Mouse (Mus musculus) spleen, adult 2 months (tissue): ENCODE data around the gene Rab3il1. TPM values are rescaled to one million over a fixed set of nuclear protein-coding genes. Genes with fewer than 3 reads are reported as not detected.

ENCODE experiments used
- DNase-seq, 2 experiments: peaks; one replicate each; pipeline versions ENCODE4 v3.0.0 to v3.0.0-alpha.2; 2012 to 2021; ENCODE audit warnings: low spot score in 2 of 2, low read depth in 1 of 2
- H3K27ac ChIP-seq: fragments of 200-500 bp; 2 replicates; pipeline ENCODE4 v1.5.1; 2012; ENCODE audit warnings: low read length, inconsistent platforms; ENCODE audit not compliant: insufficient read depth
- H3K27me3 ChIP-seq: fragments of 200-500 bp; 2 replicates; pipeline ENCODE4 v1.6.1; 2012; ENCODE audit warnings: mild to moderate bottlenecking, moderate library complexity, low read length, inconsistent platforms; ENCODE audit not compliant: control insufficient read depth, insufficient read depth
- H3K36me3 ChIP-seq: fragments of 200-500 bp; 2 replicates; pipeline ENCODE4 v1.6.1; 2012; ENCODE audit warnings: mild to moderate bottlenecking, low read length, inconsistent platforms; ENCODE audit not compliant: control insufficient read depth, insufficient read depth
- H3K4me1 ChIP-seq: fragments of 200-500 bp; 2 replicates; pipeline ENCODE4 v1.6.1; 2011; ENCODE audit warnings: inconsistent platforms; ENCODE audit not compliant: control insufficient read depth, insufficient read depth, insufficient read length
- H3K4me3 ChIP-seq: fragments of 200-500 bp; 2 replicates; pipeline ENCODE4 v1.5.1; 2011; ENCODE audit warnings: mild to moderate bottlenecking, inconsistent platforms; ENCODE audit not compliant: insufficient read depth, insufficient read length; ENCODE audit errors: extremely low read depth
- CTCF ChIP-seq: fragments of 200-500 bp; IDR thresholded peaks from 2 replicates; pipeline ENCODE4 v1.5.1; 2011; ENCODE audit warnings: mild to moderate bottlenecking, inconsistent platforms; ENCODE audit not compliant: insufficient read depth, insufficient read length, insufficient replicate concordance; ENCODE audit errors: extremely low read depth
- POLR2A ChIP-seq: fragments of 200-500 bp; IDR thresholded peaks from 2 replicates; pipeline ENCODE4 v1.6.1; 2011; ENCODE audit warnings: low read depth, low read length, inconsistent platforms
- WGBS: fragments of 180-500 bp; shearing (Covaris S2); methylation state at CpG from one replicate; pipeline ENCODE4 v1.1.7; 2018; 5-methylcytosine and 5-hydroxymethylcytosine counted together
- polyA plus RNA-seq: library from polyadenylated mRNA; depleted of rRNA; stranded (reverse); fragments of >200 nt; gene quantifications from 2 replicates; pipeline ENCODE4 v1.2.3, GENCODE M21; 2012; rRNA removed

Gene Rab3il1
- polyA plus RNA-seq, result 73.5 and 77.8 TPM in 2 replicates

DNA sequence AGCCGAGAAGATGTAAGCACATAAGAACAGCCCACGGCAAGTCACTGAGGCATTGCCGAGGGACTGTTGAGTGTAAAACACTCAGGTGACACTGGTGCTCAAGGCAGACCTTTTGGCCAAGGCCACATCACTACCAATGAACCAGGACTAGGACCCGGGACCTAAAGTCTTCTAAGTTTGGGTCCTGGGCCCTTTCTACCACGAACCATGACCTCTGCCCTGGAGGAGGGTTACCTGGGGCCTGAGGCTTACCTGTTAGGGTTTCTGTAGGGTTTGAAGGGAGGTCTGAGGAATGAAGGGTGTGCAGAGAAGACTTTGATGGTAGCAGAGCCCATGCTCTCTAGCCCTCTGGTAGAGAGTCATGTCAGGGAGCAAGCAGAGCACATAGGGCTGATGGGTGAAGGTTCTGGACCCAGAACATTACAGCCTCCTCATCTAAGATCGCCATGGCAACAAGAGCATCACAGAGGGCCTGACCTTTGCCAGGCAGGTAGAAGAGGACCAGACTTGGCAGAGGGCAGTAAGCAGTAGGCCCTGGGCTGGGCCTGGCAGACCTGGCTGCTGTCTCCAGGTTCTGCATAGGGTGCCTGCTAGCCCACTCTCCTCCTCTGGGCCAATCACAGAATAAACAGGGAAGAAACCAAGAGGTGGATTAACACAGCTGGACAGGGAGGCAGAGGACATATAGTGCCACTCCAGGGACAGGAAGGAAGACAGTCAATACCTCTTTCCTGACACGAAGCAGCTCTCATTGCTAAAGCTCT, at the start of gene Rab3il1, which contains the start of gene Best1:
Rab3il1 (plus strand) TSS at position 464 of the 764 bp plus-strand sequence.
Best1 (minus strand) TSS at position 428 of the 764 bp plus-strand sequence.
- Histone ChIP-seq H3K27ac (no peak within 1 kb of the TSS), H3K4me3 (no peak within 1 kb of the TSS), H3K27me3 (no peaks in the 10 kb centered on the region), H3K36me3 (no peaks in the 10 kb centered on the region), H3K4me1 (no peaks in the 10 kb centered on the region)
- DNase-seq, result no peak
- TF ChIP-seq POLR2A, result no peak
- no peak for TF ChIP-seq CTCF
- 83% methylated on average over 7 of the region's 7 CpGs for WGBS

DNA sequence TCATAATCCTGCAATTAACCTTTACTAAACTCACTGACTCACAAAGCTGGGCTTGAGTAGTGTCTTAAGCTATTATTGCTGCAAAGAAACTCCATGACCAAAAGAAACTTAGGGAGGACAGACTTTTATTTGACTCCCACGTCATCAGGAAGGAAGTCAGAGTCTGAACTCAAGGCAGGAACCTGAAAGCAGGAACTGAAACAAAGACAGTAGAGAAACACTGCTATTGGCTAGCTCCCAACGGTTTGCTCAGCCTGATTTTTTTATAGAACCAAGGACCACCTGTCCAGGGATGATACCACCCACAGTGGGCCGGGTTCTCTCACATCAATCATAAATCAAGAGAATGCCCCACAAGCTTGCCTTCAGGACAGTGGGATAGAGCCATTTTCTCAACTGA, 49.1 kb upstream of the Rab3il1 start:
- 34% methylated on average over 3 of the region's 3 CpGs for WGBS
- H3K27me3 ChIP-seq, result no peaks in the 10 kb centered on the region
- H3K36me3 ChIP-seq, result no peaks in the 10 kb centered on the region
- no peak for DNase-seq
- no peak for TF ChIP-seq POLR2A
- no peak for TF ChIP-seq CTCF
- no peak overlapping the region for H3K4me3 ChIP-seq
- peaks cover 8% of the 10 kb centered on the region; the same call in 1 of the 2 replicates for H3K4me1 ChIP-seq
- H3K27ac ChIP-seq, result no peak overlapping the region; the same call in 1 of the 2 replicates

DNA sequence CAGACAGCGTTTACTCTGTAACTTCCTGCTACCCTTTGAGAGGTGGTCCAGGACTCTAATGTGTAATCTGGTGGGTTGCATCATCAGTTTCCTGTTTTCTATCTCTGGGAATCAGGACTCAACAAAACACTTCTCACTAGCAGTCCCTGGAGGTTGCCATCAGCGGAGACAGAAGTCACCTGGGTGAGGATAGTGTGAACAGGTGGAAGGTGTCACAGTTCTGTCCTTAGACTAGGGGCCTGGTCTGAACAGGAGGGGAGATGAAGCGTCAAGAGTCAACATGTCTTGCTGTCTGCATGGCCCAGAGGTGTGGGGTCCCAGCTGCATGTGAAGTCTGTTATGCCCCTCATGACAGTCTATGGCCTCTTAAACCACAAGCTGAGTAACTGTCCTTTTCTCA, 48.6 kb upstream of the Rab3il1 start:
- Histone ChIP-seq H3K4me3 (no peak overlapping the region), H3K36me3 (no peaks in the 10 kb centered on the region), H3K27me3 (no peaks in the 10 kb centered on the region), H3K27ac (peak overlapping the region; percentile 33; the same call in 1 of the 2 replicates), H3K4me1 (peaks cover 8% of the 10 kb centered on the region; the same call in 1 of the 2 replicates)
- 84% methylated on average over 3 of the region's 3 CpGs for WGBS
- no peak for DNase-seq
- TF ChIP-seq CTCF (no peak), POLR2A (no peak)

DNA sequence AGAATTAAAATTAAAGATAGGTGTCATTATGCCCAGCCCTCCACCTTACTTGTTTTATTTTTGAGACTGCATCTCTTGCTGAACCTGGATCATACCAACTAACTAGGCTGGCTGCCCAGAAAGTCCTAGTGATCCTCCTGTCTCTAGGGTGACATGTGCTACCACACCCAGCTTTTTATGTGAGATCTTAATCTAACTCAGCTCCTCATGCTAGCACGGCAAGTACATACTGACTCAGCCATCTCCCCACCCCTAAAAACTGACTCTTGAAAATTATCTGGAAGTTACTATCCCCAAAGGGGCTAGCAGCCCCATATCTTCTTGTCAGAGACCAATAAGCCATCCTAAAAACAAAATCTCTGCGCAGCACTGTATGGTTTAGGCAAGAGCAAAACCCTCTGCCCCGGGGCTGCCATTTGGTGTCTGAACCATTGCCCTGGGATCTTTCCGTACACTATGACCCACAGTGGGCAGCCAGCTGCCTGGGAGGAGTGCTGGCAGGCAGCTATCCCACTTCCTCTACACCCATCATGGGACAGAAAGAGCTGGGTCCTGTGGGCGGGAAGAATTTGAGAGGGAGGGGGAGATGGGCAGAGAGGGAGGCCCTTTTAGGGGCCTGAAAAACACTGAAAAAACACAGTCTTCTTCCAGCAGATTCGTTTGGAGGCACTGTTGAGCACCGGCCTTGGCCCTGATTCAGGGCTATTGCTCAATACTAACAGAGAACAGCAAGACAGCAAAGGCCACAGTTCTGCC, 47.2 kb upstream of the Rab3il1 start:
- Histone ChIP-seq H3K36me3 (no peaks in the 10 kb centered on the region), H3K27me3 (no peaks in the 10 kb centered on the region), H3K27ac (peak overlapping the region; percentile 78), H3K4me3 (no peak overlapping the region), H3K4me1 (peaks cover 8% of the 10 kb centered on the region; the same call in 1 of the 2 replicates)
- TF ChIP-seq CTCF, result no peak
- no peak for TF ChIP-seq POLR2A
- no peak for DNase-seq
- 35% methylated on average over 7 of the region's 7 CpGs for WGBS

- 0 out of 2 replicates have a peak overlapping the region, but pooled peaks have one; percentile 14 for H3K4me3 ChIP-seq
- no peaks in the 10 kb centered on the region for H3K36me3 ChIP-seq
- H3K27me3 ChIP-seq, result no peaks in the 10 kb centered on the region
- H3K27ac ChIP-seq, result peak overlapping the region; percentile 78
- 34% methylated on average over 5 of the region's 5 CpGs for WGBS
- H3K4me1 ChIP-seq, result peaks cover 8% of the 10 kb centered on the region; the same call in 1 of the 2 replicates
- TF ChIP-seq CTCF (no peak), POLR2A (no peak)
- no peak for DNase-seq
Measured at GRCm38 (mm10) chr19:9954811-9955202, 46.7 kb upstream of the Rab3il1 start.

DNA sequence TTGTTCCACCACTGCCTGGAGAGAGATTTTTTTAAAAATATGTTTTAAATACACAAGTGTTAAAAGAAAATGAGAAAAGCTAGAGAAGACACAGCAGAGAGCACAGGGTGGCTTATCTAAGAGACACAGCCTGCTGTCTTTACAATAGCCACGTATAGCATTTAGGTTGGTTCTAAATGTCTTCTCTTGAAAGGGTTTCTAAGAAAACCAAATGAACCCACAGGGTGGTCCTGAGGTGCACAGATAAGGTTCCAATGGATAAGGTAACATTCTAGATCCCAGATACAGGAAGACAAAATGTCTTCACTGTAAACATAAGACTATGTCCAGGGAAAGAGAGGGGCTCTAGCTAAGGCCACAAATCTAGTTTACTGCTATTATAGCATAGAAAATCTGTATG, 46.0 kb upstream of the Rab3il1 start:
- Histone ChIP-seq H3K27ac (peak overlapping the region; percentile 78; the same call in 1 of the 2 replicates), H3K36me3 (no peaks in the 10 kb centered on the region), H3K27me3 (no peaks in the 10 kb centered on the region), H3K4me1 (peaks cover 8% of the 10 kb centered on the region; the same call in 1 of the 2 replicates), H3K4me3 (no peak overlapping the region)
- TF ChIP-seq CTCF, result no peak
- TF ChIP-seq POLR2A, result no peak
- DNase-seq, result no peak
- 74% methylated on average over 1 of the region's 1 CpGs for WGBS
